Mouse (Mus musculus) limb, embryonic 10.5 days (tissue): ENCODE results near the gene Cnot2. TPM values are rescaled to one million over a fixed set of nuclear protein-coding genes. Genes with fewer than 3 reads are reported as not detected.
"Not testable (repeated sequence)": the region's sequence is repeated elsewhere in the genome, so short reads cannot be mapped to it uniquely, and the experiment has no call there.

Source experiments
- DNase-seq: peaks from one replicate; pipeline ENCODE4 v3.0.0-alpha.2; 2017; ENCODE audit warnings: low spot score
- H3K27ac ChIP-seq: fragments of 300-500 bp; sonication (generic); 2 replicates; pipeline ENCODE4 v1.5.1; 2016; ENCODE audit warnings: mild to moderate bottlenecking
- H3K27me3 ChIP-seq: fragments of 300-500 bp; sonication (generic); 2 replicates; pipeline ENCODE4 v1.6.1; 2016; ENCODE audit warnings: low read depth, mild to moderate bottlenecking; ENCODE audit not compliant: poor library complexity, severe bottlenecking
- H3K36me3 ChIP-seq: fragments of 300-500 bp; sonication (generic); 2 replicates; pipeline ENCODE4 v1.6.1; 2016; ENCODE audit warnings: mild to moderate bottlenecking, moderate library complexity
- H3K4me1 ChIP-seq: fragments of 300-500 bp; sonication (generic); 2 replicates; pipeline ENCODE4 v1.6.1; 2016
- H3K4me3 ChIP-seq: fragments of 300-500 bp; sonication (generic); 2 replicates; pipeline ENCODE4 v1.5.1; 2016; ENCODE audit warnings: mild to moderate bottlenecking, moderate library complexity
- H3K9me3 ChIP-seq: fragments of 300-500 bp; sonication (generic); replicated peaks from 2 replicates; pipeline ENCODE4 v1.6.1; 2016; ENCODE audit warnings: mild to moderate bottlenecking
- WGBS: fragments of 180-500 bp; shearing (Covaris S2); methylation state at CpG from one replicate; pipeline ENCODE4 v1.1.7; 2016; 5-methylcytosine and 5-hydroxymethylcytosine counted together
- polyA plus RNA-seq: library from polyadenylated mRNA; unstranded; fragments of >200 nt; fragmentation: Nextera tagmentation; extraction: Ambion mirVana; gene quantifications from 2 replicates; pipeline ENCODE4 v1.2.1, GENCODE M21; 2016

The Cnot2 gene
- polyA plus RNA-seq, 1 experiment from 2014 or later = 136 TPM

- H3K9me3 ChIP-seq = no peaks in the 10 kb centered on the region
- no peaks in the 10 kb centered on the region for H3K27me3 ChIP-seq
- H3K27ac ChIP-seq = no peak overlapping the region
- WGBS = 88% methylated on average over 3 of the region's 3 CpGs
- H3K36me3 ChIP-seq = 0 out of 2 replicates have a peak, but pooled peaks cover 9% of the 10 kb centered on the region
- no peak for DNase-seq
- H3K4me1 ChIP-seq = peaks cover 6% of the 10 kb centered on the region; the same call in 1 of the 2 replicates
- H3K4me3 ChIP-seq = no peak overlapping the region
Measured at GRCm38 (mm10) chr10:116577181-116577580, 4.1 kb downstream of the Cnot2 start.

- not testable (repeated sequence) for DNase-seq, H3K4me3 ChIP-seq, H3K27me3 ChIP-seq, H3K4me1 ChIP-seq, H3K27ac ChIP-seq, H3K9me3 ChIP-seq, H3K36me3 ChIP-seq
- WGBS = 96% methylated on average over 2 of the region's 2 CpGs
Measured at GRCm38 (mm10) chr10:116576071-116576470, 5.2 kb downstream of the Cnot2 start.

GRCm38 (mm10) chr10:116570526-116570925 is 10.8 kb downstream of the Cnot2 start:
- 89% methylated on average over 7 of the region's 7 CpGs for WGBS
- Histone ChIP-seq H3K27me3 (no peaks in the 10 kb centered on the region), H3K4me1 (no peaks in the 10 kb centered on the region), H3K36me3 (no peaks in the 10 kb centered on the region), H3K27ac (no peak overlapping the region), H3K9me3 (no peaks in the 10 kb centered on the region), H3K4me3 (no peak overlapping the region)
- no peak for DNase-seq

- 97% methylated on average over 1 of the region's 1 CpGs for WGBS
- DNase-seq = no peak
- Histone ChIP-seq H3K4me3 (no peak overlapping the region), H3K9me3 (no peaks in the 10 kb centered on the region), H3K27me3 (no peaks in the 10 kb centered on the region), H3K36me3 (0 out of 2 replicates have a peak, but pooled peaks cover 2% of the 10 kb centered on the region), H3K4me1 (no peaks in the 10 kb centered on the region), H3K27ac (no peak overlapping the region)
Measured at GRCm38 (mm10) chr10:116568539-116568938, 12.8 kb downstream of the Cnot2 start.

GRCm38 (mm10) chr10:116567491-116568405 is 13.6 kb downstream of the Cnot2 start:
- DNase-seq = no peak
- 92% methylated on average over 7 of the region's 7 CpGs for WGBS
- no peaks in the 10 kb centered on the region for H3K9me3 ChIP-seq
- no peak overlapping the region for H3K27ac ChIP-seq
- H3K4me1 ChIP-seq = no peaks in the 10 kb centered on the region
- H3K27me3 ChIP-seq = no peaks in the 10 kb centered on the region
- no peak overlapping the region for H3K4me3 ChIP-seq
- H3K36me3 ChIP-seq = 0 out of 2 replicates have a peak, but pooled peaks cover 2% of the 10 kb centered on the region

- WGBS = 91% methylated on average over 4 of the region's 4 CpGs
- not testable (repeated sequence) for H3K4me1 ChIP-seq, H3K4me3 ChIP-seq, H3K9me3 ChIP-seq, DNase-seq, H3K27ac ChIP-seq, H3K36me3 ChIP-seq, H3K27me3 ChIP-seq
Measured at GRCm38 (mm10) chr10:116566492-116566891, 14.8 kb downstream of the Cnot2 start.

GRCm38 (mm10) chr10:116564828-116565602 is 16.3 kb downstream of the Cnot2 start:
- H3K4me1 ChIP-seq = no peaks in the 10 kb centered on the region
- no peak overlapping the region for H3K27ac ChIP-seq
- no peaks in the 10 kb centered on the region for H3K9me3 ChIP-seq
- H3K27me3 ChIP-seq = no peaks in the 10 kb centered on the region
- H3K36me3 ChIP-seq = 0 out of 2 replicates have a peak, but pooled peaks cover 2% of the 10 kb centered on the region
- WGBS = 93% methylated on average over 14 of the region's 14 CpGs
- DNase-seq = no peak
- H3K4me3 ChIP-seq = no peak overlapping the region

- no peak overlapping the region for H3K4me3 ChIP-seq
- peaks cover 9% of the 10 kb centered on the region for H3K36me3 ChIP-seq
- H3K27ac ChIP-seq = no peak overlapping the region
- no peaks in the 10 kb centered on the region for H3K4me1 ChIP-seq
- no peaks in the 10 kb centered on the region for H3K9me3 ChIP-seq
- no peaks in the 10 kb centered on the region for H3K27me3 ChIP-seq
- no peak for DNase-seq
- whole genome bisulfite sequencing = 62% methylated on average over 4 of the region's 4 CpGs
Measured at GRCm38 (mm10) chr10:116562731-116563480, 18.4 kb downstream of the Cnot2 start.

GRCm38 (mm10) chr10:116562210-116562609 is 19.1 kb downstream of the Cnot2 start:
- WGBS = 45% methylated on average over 4 of the region's 4 CpGs
- no peak overlapping the region for H3K4me3 ChIP-seq
- DNase-seq = no peak
- no peak overlapping the region for H3K27ac ChIP-seq
- H3K4me1 ChIP-seq = no peaks in the 10 kb centered on the region
- peaks cover 16% of the 10 kb centered on the region for H3K36me3 ChIP-seq
- no peaks in the 10 kb centered on the region for H3K27me3 ChIP-seq
- H3K9me3 ChIP-seq = no peaks in the 10 kb centered on the region

- H3K27ac ChIP-seq = no peak overlapping the region
- WGBS = 90% methylated on average over 1 of the region's 1 CpGs
- H3K4me1 ChIP-seq = no peaks in the 10 kb centered on the region
- H3K27me3 ChIP-seq = no peaks in the 10 kb centered on the region
- H3K9me3 ChIP-seq = no peaks in the 10 kb centered on the region
- peaks cover 25% of the 10 kb centered on the region for H3K36me3 ChIP-seq
- H3K4me3 ChIP-seq = no peak overlapping the region
- no peak for DNase-seq
Measured at GRCm38 (mm10) chr10:116559171-116559570, 22.1 kb downstream of the Cnot2 start.

- Histone ChIP-seq H3K36me3 (peaks cover 24% of the 10 kb centered on the region), H3K27ac (no peak overlapping the region), H3K4me3 (no peak overlapping the region), H3K27me3 (no peaks in the 10 kb centered on the region), H3K4me1 (no peaks in the 10 kb centered on the region), H3K9me3 (no peaks in the 10 kb centered on the region)
- no peak for DNase-seq
- WGBS = 96% methylated on average over 1 of the region's 1 CpGs
Measured at GRCm38 (mm10) chr10:116557166-116557565, 24.1 kb downstream of the Cnot2 start.

- H3K4me1 ChIP-seq = no peaks in the 10 kb centered on the region
- H3K9me3 ChIP-seq = no peaks in the 10 kb centered on the region
- no peaks in the 10 kb centered on the region for H3K27me3 ChIP-seq
- 48% methylated on average over 2 of the region's 2 CpGs for WGBS
- DNase-seq = no peak
- no peak overlapping the region for H3K27ac ChIP-seq
- H3K4me3 ChIP-seq = no peak overlapping the region
- H3K36me3 ChIP-seq = peaks cover 24% of the 10 kb centered on the region
Measured at GRCm38 (mm10) chr10:116554434-116554833, 26.9 kb downstream of the Cnot2 start.
